Mouse (Mus musculus) cerebellum, adult 18-20 months (tissue): Measurements from ENCODE around the gene Rab1b.
A peak's percentile ranks its signal among the peaks of the same experiment; 100 is the strongest.

Experiments used
- DNase-seq, 2 experiments: peaks; one replicate each; pipeline ENCODE4 v3.0.0; 2021

The Rab1b gene

DNA sequence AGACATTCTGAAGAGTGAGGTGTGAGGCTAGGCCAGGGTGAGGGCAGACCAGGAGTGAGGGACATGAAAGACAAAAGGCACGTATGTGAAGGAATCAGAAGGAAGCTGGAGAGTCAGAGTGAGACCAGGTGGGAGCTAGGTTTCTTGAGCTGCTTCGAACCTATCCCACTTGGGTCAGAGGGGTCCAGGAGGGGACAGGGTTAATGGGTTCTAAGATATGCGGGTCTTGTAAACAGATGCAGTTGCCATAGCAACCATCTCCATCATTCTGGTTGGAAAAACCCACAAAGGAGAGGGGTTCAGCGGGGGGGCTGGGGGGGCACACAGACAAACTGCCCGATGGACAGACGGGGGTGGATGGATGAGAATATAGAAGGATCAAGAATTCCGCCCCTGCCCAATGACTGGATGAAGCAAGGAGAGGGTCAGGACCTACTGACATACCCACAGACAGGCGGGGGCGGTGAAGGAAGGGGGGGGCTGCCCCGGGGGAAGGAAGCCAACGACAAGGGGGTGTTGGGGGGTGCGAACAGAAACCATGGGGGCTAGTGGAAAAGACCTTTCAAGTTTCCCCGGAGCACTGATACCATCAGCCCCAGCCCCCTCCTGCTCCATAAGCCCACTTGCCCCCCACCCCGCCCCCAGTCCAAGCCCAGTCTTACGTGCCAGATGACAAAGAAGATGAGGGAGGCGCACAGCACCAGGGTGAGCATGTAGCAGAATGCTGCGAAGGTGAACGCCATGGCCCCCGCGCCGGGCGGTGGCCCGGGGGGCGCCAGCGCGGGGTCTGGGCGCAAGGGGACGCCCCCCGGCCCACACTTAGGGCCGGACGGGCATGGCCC is 9.1 kb downstream of the Rab1b start:
- peak in 1 of 2 experiments; percentile 16 for DNase-seq

DNA sequence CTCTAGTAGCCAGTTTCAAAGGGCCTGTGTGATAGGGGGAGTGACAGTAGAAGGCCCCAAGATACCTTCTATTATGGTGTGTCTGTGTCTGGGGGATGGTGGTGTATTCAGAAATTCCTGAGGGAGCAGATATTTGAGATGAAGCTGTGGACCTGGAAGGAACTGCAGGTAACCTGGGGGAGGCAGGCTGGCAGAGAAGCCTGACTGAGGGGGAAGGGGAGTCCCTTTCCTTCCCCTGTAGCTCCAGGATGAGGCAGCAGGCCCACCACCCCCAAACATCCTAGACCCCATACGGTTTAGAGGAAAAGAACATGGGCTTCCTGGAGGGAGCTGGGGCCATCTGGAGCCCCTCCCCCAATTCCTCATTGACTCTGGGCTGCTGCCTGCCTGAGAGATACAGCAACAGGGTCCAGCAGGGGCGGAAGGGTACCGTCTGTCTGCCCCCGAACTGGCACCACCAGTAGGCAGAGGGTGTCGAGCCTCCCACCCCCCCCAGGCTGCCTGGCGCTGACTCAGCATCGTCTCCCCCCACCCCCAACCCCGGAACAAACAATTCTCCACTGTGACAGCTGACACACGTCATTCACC is 10.9 kb downstream of the Rab1b start:
- DNase-seq, result peak in 1 of 2 experiments; percentile 23

DNA sequence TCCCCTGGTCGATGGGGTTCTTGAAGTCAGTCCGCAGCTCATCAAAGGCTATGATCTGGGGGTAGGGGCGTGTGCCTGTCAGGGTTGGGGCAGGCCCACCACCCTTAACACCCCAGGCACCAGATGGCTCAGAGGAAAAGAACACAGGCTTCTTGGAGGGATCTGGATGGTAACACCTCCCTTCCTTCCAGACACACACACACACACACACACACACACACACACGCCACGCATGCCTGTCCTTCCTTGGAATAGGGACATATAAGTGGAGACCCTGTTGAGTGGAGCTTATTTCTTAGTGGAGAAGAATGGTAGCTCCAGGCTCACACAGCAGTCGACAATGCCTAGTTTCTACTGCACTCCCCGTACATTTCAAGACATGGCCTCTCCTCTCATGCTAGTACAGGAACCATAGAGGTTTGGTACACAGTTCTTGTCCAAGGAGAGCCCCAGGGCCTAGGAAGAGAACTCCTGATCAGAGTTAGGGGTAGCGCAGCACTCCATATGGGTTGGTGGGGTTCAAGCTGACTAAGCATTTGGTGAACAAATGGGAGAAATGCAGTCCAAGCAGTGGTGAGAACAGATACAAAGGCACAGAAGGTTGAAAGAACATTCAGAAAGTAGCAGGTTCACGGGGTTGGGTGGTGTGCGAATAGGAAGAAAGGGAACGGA is 12.0 kb downstream of the Rab1b start:
- peak in 1 of 2 experiments; percentile 30 for DNase-seq

DNA sequence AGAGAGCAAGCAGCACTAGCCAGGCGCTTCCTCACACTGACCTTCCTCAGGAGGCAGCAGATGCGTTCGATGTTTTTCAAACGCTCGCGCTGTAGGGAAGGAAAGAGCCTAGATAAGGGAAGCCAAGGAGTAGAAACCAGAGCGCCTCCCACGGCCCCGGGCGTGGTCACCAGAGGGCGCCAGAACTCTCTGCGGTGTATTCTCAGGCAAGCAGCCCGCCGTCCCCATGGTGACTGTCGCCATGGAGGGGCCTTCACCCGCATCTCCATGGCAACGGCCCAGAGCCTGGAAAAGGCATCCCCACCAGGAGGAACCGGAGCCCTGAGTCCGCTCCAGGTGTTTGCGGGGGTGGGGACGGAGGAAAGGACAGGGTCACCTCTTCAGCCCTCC is 12.6 kb downstream of the Rab1b start:
- peak; percentile 96 to 98 for DNase-seq

DNA sequence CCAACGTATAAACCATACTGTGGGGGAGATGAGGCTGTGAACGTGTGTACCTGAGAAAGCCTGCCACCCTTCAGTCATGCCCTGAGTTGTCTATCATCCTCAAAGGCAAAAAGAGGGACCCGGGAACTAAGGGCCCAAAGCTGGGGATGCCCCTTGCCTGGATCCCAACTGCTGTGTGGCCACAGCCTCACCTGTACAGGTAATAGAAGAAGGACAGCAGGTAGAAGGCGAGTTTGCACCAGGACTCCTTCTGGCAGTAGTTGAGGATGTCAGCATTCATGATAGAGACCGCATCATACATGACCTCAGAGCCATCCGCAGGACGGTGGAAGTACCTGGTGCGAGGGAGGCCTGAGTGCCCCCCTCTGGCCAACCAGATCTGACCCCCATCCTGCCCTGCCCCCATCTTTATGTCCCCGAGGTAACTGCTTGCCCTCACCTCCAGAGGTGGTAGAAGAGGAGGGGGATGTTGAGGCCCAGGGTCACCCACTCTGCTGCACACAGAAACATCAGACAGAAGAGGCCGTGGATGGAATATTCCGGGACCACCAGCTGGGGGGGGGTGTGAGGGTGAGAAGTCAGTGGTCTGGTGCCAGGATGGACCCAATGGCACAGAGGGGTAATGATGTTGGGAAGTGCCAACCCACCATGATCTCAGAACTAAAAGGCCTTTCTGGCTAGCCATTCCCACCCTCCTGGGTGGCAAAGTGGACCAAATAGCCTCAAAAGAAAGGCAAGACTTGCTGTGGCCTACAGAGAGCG is 13.2 kb downstream of the Rab1b start:
- DNase-seq, result no peak

DNA sequence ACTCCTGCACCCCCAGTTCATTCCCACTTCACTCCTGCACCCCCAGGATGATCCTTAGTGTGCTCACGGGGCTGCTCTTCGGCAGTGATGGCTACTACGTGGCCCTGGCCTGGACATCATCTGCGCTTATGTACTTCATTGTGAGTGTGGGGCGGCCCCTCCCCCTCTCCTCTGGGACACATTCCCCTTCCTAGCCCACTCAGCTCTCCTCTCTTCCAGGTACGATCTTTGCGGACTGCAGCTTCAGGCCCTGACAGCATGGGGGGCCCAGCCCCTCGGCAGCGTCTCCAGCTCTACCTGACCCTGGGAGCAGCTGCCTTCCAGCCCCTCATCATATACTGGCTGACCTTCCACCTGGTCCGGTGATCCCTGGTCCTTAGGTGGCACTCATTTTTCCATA is 14.8 kb downstream of the Rab1b start:
- peak in 1 of 2 experiments; percentile 22 for DNase-seq

DNA sequence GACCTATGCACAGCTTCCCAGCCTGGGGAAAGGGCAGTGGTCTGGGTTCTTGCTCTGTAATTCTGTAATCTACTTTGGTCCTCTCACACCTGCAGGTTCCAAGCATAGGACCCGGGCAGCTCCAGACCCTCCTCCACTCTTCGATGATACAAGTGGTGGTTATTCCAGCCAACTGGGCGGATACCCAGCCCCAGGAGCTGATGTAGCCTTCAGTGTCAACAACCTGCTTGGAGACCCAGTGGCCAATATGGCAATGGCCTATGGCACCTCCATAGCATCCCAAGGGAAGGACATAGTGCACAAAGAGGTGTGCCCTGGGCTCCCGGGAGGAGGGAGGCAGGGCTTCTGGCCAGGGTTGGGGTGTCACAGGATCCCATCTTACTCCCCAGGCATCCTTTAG is 17.5 kb downstream of the Rab1b start:
- peak in 1 of 2 experiments; percentile 31 for DNase-seq

DNA sequence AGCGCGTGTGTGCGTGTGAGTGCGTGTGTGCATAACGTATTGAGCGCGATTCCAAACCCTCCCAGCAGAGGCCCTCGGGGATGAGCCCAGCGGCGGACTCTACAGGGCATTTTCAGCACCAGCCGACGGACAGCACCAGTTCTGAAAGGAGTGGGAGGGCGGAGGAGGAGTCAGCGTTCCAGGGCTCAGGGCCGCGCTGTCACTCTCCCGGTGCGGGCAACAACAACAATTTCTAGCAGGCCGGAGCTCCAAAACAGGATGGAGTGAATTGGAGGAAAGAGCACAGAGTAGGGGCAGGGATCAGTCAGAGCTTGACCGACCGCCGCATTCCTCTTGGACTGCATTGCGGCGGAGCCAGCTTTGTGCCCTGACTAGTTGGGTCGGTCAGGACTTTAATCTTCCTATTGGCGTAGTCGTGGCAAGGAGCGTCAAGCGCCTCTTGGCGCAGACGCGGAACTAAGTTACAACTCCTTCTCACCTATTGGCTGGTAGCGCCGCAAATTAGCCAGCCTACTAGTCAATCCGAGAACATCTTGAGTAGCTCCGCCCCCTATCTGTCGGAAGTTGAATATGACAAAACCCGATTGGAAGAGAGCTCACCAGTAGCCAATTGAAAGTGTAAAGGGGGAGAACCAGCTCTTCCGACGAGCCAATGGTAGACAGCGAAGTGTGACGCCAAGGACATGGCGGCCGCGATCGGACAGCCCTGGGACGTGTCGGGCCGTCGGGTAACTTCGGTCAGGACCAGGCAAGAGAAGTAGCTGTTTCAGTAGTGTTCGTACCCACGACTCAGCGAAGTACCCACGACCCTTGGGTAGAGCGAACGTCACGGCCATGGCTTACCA is 18.8 kb downstream of the Rab1b start, which contains the start of gene Yif1a:
Gene Yif1a, plus strand, starts transcription at position 655 of the 845 bp plus-strand sequence.
- DNase-seq, result peak; percentile 90 to 98

DNA sequence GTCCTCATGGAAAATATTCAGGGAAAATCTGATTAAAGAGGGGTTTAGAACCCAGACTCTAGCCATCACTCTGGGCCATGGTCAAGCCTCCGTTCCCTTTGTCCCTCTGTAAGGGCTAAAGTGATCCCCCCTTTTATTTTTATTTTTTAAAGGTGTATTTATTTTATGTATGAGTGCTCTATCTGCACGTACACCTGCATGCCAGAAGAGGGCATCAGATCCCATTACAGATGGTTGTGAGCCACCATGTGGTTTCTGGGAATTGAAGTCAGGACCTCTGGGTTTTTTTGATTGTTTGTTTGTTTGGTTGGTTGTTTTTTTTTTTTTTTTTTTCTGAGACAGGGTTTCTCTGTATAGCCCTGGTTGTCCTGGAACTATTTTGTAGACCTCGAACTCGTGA is 20.3 kb downstream of the Rab1b start:
- DNase-seq, result peak in 1 of 2 experiments; percentile 14

DNA sequence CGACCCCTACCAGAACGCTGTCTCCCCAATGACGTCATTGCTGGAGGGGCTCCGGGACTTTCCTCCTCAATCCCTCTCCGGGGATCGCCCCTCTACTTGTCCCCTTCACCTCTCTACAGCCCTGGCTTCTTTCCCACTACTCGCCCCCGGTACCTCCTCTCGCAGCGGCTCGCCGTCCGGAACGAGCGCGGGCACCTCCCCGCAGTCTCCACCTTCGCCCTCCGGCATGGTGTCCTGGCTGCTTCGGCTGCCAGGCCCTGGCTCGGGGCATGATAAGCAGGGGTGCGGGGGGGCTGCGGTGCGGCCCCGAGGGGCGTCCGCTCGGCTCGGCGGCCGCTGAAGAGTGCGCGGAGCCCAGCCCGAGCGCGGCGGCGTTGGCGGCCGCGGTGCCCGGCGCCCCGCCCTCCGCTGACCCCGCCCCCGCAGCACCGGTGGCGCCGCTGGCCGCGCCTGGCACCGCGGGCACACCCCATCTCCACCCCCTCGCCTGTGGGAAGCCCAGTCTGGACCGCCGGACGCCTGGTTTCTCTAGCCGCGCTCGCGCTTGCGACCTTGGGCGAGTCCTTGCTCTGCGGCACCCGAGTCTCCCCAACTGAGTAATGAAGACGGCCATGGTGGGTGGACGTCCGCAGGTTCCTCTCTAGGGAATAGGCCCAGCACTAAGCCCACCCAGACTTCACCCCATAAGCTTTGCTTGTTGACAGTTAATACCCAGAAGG is 21.6 kb downstream of the Rab1b start, which contains the start of gene Tmem151a:
Gene Tmem151a, minus strand, starts transcription at position 387 of the 719 bp plus-strand sequence.
- DNase-seq, result peak; percentile 76 to 86

DNA sequence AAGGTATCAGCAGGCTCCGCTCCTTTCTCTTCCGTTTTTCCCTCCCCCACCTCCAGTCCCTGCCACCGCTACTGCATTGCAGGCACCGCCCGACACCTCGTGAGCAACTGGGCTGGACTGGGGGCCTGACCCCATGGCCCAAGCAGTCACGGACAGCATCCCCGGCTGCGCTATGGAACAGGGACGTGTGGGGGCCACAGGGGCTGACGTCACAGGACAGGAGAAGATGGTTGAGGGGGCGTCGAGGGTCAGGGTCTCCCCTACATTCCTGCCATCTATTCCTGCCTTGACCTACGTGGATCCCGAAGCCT is 22.1 kb downstream of the Rab1b start:
- peak; percentile 49 to 57 for DNase-seq

DNA sequence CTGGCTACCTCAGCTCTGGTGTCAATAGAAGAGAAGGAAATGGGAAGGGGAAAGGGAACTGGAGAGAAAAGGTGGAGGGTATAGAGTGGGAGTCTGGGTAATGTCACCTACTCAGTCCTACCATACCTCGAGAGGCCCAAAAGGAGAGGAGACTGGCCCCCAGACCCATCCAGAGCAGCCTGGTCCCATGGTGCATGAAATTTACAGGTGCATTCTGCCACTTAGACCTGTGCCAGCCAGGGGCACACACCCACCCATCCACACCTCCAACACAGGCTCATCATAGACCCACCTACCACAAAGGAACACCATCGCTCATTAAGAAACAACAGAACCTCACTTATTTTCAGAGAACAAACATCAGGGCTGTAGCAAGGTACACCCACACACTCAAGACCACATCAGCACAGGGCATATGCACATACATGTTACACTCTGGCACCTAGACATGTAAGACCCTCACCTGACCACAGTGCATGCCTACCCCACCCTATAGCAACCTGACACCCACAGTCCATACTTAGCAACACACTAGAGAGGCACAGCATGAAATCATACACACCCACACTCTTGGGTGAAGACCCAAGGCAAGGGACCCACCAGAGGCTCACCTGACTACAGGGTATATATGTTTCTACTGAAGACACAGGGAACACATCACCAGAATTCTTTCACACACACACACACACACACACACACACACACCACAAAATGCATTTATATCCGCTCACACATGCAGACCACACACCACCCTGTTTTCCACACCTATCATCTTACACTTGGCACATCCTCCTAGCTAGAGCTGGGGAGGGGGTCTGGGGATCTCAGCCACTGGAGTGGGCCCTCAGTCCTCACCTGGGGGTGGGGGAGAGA is 22.7 kb downstream of the Rab1b start:
- peak in 1 of 2 experiments; percentile 25 for DNase-seq

DNA sequence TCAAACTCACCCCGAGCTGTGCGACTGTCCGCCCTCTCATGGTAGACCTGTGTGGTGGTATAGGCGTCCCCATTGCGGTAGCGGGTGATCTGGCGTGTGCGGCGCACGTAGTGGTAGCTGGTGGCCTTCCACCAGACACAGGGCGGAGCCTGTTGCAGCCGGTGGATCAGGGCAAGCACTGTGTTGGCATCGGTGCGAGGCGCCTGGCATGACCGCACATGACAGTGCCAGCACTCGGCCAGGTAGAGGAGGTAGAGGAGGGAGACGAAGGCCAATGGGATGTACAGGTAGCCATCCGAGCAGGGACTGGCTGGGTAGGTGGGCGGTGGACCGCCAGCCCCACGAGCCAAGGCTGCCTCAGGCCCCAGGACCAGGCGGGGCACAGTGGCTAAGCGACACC is 24.3 kb downstream of the Rab1b start:
- peak; percentile 53 to 54 for DNase-seq

DNA sequence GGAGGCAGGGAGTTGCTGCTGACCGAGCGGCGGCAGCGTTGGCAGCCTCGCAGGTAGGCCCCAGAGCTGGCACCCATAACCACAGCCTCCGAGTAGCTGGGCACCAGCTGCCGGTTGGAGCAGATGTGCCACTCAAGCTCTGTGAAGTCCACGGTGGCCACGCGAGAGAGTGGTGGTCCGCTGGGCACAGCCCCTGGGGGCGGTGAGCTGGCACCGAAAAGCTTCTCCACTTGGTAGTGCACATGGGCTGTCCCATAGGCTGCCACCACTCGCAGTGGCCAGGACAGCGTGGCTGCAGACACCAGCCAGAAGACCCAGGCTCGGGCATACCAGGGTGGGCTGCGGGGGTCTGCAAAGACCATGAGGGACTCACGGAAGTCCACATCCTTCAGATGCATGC is 24.9 kb downstream of the Rab1b start:
- no peak for DNase-seq

DNA sequence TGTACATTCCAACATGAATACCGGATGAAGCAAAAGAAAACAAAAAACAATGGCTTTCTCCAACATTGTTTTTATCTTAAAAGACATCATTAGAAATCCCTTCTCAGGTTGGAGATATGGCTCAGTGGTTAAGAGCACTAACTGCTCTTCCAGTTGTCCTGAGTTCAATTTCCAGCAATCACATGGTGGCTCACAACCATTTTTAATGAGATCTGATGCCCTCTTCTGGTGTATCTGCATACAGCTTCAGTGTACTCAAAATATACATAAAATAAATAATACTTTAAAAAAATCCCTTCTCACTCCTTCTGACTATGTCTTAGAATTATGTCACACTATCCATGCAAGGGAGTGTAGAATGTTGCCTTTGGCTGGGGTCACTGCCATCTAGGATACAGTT is 27.6 kb downstream of the Rab1b start:
- DNase-seq, result no peak

DNA sequence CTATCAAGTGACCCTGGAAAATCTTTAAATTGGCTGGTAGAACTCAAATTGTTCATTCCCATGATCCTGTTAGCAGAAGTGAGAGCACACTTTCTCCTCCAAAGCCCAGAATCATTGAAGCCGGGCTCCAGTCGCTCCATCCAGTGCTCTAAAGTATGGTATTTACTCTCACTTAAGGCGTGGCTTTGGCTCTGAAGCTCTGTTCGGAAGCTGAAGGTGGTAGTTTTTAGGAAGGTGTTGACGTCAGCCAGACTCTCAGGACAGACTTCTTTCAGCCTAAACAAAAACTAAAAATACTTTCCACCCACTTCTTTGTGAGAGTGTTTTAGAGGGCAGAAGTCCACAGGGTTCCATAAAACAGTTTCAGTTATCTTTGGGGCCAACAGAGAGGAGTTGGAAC is 33.4 kb downstream of the Rab1b start:
- no peak for DNase-seq

DNA sequence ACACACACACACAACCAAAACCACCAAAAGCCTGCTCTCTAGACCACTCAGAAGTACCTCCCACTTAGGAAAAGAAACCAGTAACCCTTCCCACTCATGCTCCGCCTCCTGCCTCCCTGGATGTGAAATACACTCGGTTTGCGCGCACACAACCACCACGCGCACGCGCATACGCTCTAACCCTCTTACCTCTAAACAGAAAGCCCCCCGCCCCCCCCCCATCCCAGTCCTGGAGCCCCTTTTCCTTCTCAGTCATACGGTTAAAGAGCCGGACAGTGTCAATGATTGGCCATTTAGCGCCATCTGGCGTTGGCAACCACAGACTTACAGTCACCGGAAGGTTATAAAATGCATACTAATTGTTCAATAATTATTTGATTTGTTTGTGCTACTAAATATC is 33.8 kb downstream of the Rab1b start:
- DNase-seq, result peak; percentile 66 to 74

DNA sequence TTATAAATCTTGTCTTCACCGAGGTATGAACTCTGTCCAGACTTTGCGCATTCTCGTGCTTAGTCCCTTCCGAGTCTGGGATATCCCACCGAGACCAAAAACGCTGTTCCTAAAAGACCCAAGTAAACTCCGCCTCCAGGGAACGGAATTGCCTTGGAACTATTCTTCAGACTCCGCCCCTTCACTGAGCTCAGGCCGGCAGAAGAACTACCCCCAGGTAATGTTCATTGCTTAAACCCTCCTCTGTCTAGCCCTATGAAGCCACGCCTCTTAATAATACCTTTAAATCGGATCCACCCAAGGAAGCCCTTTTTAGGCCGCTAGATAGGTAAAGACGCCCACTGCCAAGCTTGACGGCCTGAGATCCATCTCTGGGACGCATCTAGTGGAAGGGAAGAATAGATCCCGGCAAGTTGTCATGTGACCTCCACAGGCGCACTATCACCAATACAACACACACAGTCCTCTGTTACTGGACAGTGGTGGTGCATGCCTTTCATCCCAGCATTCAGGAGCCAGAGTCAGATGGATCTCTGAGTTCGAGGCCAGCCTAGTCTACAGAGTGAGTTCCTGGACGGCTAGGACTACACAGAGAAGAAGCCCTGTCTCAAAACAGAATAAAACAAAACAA is 34.4 kb downstream of the Rab1b start:
- no peak for DNase-seq

DNA sequence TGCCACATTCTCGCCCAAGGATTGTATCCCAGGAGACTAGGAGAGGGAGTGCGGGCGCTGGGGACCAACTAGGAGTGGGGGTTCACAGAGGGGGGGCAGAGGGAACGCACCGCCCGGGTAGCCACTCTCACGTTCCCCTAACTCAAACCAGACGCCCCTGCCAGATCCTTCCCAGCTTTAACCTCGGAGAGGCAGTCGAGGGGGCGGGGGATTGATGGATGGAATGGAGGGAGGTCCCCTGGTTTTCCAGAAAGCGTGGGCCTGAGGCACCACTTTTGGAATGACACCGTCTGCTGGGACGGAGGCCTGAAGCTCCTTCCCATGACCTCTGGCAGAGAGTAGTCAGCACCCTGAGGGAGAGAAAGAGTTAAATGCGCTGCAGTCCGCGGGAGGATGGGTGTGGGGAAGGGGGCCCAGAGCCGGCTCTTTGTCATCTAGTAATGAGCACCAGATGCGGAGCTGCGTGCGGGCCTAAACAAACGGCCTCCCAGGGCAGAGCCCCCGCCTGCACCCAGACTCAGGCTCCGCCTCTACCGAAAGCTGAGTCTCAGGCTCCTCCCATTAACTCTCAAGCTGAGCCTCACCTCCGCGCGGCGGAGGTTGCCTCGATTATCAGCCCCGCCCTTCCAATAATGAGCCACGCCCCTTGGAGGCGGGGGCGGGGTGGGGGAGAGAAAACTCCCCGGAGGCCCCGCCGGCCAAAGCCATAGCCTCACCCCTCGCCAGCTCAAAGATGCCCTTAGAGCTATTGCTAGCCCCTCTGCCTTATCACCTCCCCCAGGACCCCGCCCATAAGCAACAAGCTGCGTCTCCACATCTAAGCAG is 35.1 kb downstream of the Rab1b start:
- DNase-seq, result peak; percentile 50 to 59
